Comparison of ENCODE assay signal across 29 mouse cellular contexts in the genomic region with DNA sequence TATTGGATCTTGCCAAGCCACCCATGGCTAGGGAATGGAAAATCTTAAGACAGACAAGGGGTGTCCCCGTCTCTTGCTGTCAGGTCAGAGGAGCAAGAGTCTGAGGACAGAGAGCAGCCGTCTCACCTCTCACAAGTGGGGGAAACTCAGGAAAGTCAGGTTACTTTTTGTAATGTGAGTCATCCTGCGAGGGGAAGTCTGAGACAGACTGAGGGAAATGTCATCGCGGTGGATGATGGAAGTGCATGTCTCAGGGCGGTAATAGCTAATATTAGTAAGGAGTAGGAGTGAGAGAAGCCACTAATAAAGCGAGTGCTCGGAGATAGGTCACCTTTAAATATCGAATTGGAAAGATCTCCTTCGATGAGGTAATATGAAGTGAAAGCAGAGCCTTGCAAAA. TPM values are rescaled to one million over a fixed set of nuclear protein-coding genes. Genes with fewer than 3 reads are reported as not detected.
DNase-seq lines count a peak whose midpoint lies in the region; ATAC-seq and TF ChIP-seq lines count a peak whose summit lies in the region.
"Had no signal": no experiment of that assay in that cellular context is flagged by ENCODE, and none has a peak within 500 bp of the region (broad histone marks: within the 10 kb centered on the region; RNA-seq: fewer than 3 reads in every experiment).

No protein-coding gene starts in this region.

- H3K27ac ChIP-seq in layer of hippocampus, adult 2 months = no peak overlapping the region
- H3K27ac ChIP-seq: embryonic facial prominence, embryonic 12.5 days; embryonic facial prominence, embryonic 15.5 days; forebrain, embryonic 15.5 days; hindbrain, embryonic 12.5 days; hindbrain, embryonic 15.5 days; intestine, embryonic 15.5 days had no signal

- DNase-seq in A20 (ENCODE audit: low read depth, low spot score) (peak; percentile 62), adipocyte (ENCODE audit: low spot score) (no peak)
- DNase-seq in brain, adult 2 months (ENCODE audit: low read depth, low spot score) = peak; percentile 45
- no peak for DNase-seq in right cerebral cortex, postnatal 14 days
- DNase-seq in layer of hippocampus, adult 2 months (ENCODE audit: low spot score in 2 of 2) = no peak
- no peak for DNase-seq in cerebellum, postnatal 4 days (ENCODE audit: low spot score in 2 of 2)
- DNase-seq: adrenal gland, adult 8-10 months; adrenal gland, postnatal 25 days; B cell, adult 2 months; cerebellum, adult 18-20 months; cerebellum, adult 9-10 months; cerebellum, postnatal 14 days; gastrocnemius, postnatal 10 days; gastrocnemius, postnatal 36 days; heart, adult 11 months had no signal

- H3K4me3 ChIP-seq in layer of hippocampus, adult 2 months = no peak overlapping the region
- H3K4me3 ChIP-seq: embryonic facial prominence, embryonic 12.5 days; embryonic facial prominence, embryonic 15.5 days; forebrain, embryonic 15.5 days; hindbrain, embryonic 12.5 days; hindbrain, embryonic 15.5 days; intestine, embryonic 15.5 days had no signal

- no peak for TF ChIP-seq CTCF in layer of hippocampus, adult 2 months (conservative IDR thresholded peaks at IDR 0.05)

- peak; percentile 88 for ATAC-seq in CD4-positive, CD25-positive, alpha-beta regulatory T cell, adult 4 months
- peak; percentile 27; the same call in 1 of the 2 replicates for ATAC-seq in megakaryocyte, adult 5-6 weeks (ENCODE audit: poor library complexity, severe bottlenecking)
- ATAC-seq: forebrain, embryonic 15.5 days; intestine, embryonic 15.5 days; Patski had no signal

RNA-seq across cellular contexts. Expression of a gene that starts 27.0 kb away (rescaled TPM):
- 10 to 100 TPM; 12.3 to 22.7 TPM for polyA plus RNA-seq in CD4-positive, CD25-positive, alpha-beta regulatory T cell, adult 4 months (2017; shearing (Covaris generic))
- total RNA-seq in megakaryocyte, adult 5-6 weeks (2015) = 167 and 175 TPM in 2 replicates
- 282 and 289 TPM in 2 replicates for total RNA-seq in megakaryocyte, adult 5-6 weeks (2017)
- 1 to 10 TPM; 4.7 to 5.2 TPM for total RNA-seq in layer of hippocampus, adult 2 months (2021)

RNA-seq across cellular contexts. Expression of a gene that starts 40.8 kb away (rescaled TPM):
- polyA plus RNA-seq in CD4-positive, CD25-positive, alpha-beta regulatory T cell, adult 4 months (2017; shearing (Covaris generic)) = 10 to 100 TPM; 32.0 to 41.1 TPM
- total RNA-seq in megakaryocyte, adult 5-6 weeks (2015) = 46.7 and 48.7 TPM in 2 replicates
- 41.6 and 51.3 TPM in 2 replicates for total RNA-seq in megakaryocyte, adult 5-6 weeks (2017)
- total RNA-seq in layer of hippocampus, adult 2 months (2021) = 10 to 100 TPM; 74.1 to 85.4 TPM

RNA-seq across cellular contexts. Expression of a gene that starts 41.2 kb away (rescaled TPM):
- polyA plus RNA-seq in CD4-positive, CD25-positive, alpha-beta regulatory T cell, adult 4 months (2017; shearing (Covaris generic)) = 1,000 to 10,000 TPM; 1,023 to 1,039 TPM
- 776 and 796 TPM in 2 replicates for total RNA-seq in megakaryocyte, adult 5-6 weeks (2015)
- total RNA-seq in megakaryocyte, adult 5-6 weeks (2017) = 479 and 480 TPM in 2 replicates
- total RNA-seq in layer of hippocampus, adult 2 months (2021) = 1,000 to 10,000 TPM in 1 of 2 experiments, 100 to 1,000 TPM in 1; 991 to 1,040 TPM

RNA-seq across cellular contexts. Expression of a gene that starts 41.3 kb away (rescaled TPM):
- polyA plus RNA-seq in CD4-positive, CD25-positive, alpha-beta regulatory T cell, adult 4 months (2017; shearing (Covaris generic)) = not detected
- total RNA-seq in megakaryocyte, adult 5-6 weeks (2015) = not detected in 2 replicates
- 0.29 TPM in 1 of 2 replicates, not detected in the other for total RNA-seq in megakaryocyte, adult 5-6 weeks (2017)
- under 1 TPM in 1 of 2 experiments, not detected in 1; 0.69 TPM for total RNA-seq in layer of hippocampus, adult 2 months (2021)
- total RNA-seq: adrenal gland, postnatal 25 days; common myeloid progenitor, adult 5-6 weeks; G1E; gastrocnemius, postnatal 10 days; gastrocnemius, postnatal 36 days; heart, adult 8-10 months; heart, postnatal 25 days; hematopoietic stem cell, adult 5-6 weeks had no signal

Comparison
In these comparisons a context has a peak if more than half of its experiments do, and no peak if none do; other contexts are left out.
1. DNase-seq: peak in A20 (single experiment) and brain, adult 2 months (single experiment); none in adipocyte (single experiment), right cerebral cortex, postnatal 14 days (single experiment), layer of hippocampus, adult 2 months (0 of 2) and cerebellum, postnatal 4 days (0 of 2).
2. RNA of a gene that starts 27.0 kb away (total RNA-seq): 167 to 289 TPM in megakaryocyte, adult 5-6 weeks; 4.7 to 5.2 TPM in layer of hippocampus, adult 2 months; every median in the first group is over 10 times any median in the second.